Mouse (Mus musculus): ENCODE measurements around the gene Gm42421.
A peak's percentile ranks its signal among the peaks of the same experiment; 100 is the strongest.

Gm42421 gene

DNA sequence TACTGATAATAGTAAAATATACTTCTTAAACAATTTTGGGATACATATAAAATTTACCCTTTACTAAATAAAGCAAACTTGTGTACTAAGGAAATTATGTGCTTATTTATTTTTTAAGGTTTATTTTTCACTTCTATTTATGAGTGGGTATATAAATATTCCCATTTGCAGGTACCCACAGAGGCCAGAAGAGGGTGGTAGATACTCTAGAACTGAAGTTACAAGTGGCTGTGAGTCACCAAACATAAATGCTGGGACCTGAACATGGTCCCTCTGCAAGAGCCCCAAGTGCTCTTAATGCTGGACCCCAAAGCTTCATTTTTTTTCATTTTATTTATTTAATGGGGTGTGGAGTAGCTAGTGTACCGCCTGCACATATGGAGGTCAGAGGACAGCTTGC lies 5.9 kb downstream of the Gm42421 start:
- DNase-seq (ENCODE audit: low read depth, low spot score): no peak

- no peak for DNase-seq (ENCODE audit: low read depth, low spot score)
These were observed 8.2 kb downstream of the Gm42421 start for GRCm38 (mm10) chr5:143936156-143936555.

- DNase-seq (ENCODE audit: low read depth, low spot score): no peak
These were observed 13.6 kb downstream of the Gm42421 start for GRCm38 (mm10) chr5:143941588-143941987.

DNA sequence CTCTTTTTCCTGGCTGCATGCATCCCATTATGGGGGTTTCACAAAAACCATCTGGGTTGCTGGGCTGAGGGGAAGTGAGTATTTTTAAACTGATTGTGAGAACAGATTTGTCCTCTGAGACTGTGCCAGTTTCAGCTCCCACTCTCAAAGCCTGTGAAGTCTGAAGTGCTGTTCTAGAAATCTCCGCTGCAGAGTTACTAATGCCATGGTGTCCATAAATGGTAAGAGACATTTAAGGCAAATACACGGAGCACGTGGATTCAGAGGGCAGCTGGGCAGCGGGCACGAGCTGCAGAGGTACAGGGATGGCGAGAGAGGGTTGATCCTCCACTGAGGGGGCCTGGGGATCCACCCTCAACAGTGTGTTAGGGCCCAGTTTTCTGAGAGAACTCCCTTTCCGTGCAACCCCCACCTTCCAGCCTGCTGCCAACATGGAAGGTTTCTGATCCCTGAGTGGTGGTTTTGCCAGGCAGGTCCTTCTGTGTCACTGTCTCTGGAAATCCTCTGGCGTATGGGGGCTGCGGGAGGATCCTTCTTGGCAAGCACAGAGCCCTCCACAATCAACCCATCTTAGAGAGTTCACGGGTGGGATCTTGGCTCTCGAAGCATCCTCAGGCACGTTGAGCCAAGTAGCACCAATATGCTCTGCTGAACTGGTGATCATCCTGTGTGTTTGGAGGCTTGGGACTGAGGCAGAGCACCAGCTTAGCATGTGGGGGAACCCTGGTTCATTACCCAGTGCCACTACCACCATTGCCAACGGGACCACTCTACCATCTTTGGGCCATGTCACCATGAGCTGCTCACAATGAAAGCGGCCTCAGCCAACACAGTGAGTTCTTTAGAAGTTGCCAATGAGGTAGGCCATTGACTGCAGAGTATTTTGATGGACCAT lies 15.5 kb downstream of the Gm42421 start:
- DNase-seq (ENCODE audit: low read depth, low spot score): no peak

DNA sequence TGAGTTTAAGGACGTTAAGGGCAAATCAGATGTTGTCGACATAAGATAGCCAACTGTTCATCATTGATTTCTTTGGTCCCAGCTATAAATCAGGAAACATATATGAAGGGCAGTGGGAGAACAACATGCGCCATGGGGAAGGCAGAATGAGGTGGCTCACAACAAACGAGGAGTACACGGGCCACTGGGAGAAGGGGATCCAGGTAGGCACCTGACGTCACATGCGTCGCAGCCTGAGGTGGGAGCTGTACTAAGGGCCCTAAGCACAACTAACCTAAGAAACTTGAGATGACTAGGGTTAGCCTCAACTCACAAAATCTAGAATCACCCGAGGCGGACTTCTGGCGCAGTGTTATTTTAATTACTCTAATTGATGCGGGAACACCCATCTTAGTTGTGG lies 20.4 kb downstream of the Gm42421 start:
- DNase-seq (ENCODE audit: low read depth, low spot score): no peak

GRCm38 (mm10) chr5:143950016-143950415 lies 22.0 kb downstream of the Gm42421 start:
- no peak for DNase-seq (ENCODE audit: low read depth, low spot score)

- DNase-seq (ENCODE audit: low read depth, low spot score): no peak
These were observed 29.1 kb downstream of the Gm42421 start for GRCm38 (mm10) chr5:143957101-143957500.

- no peak for DNase-seq (ENCODE audit: low read depth, low spot score)
These were observed 31.6 kb downstream of the Gm42421 start for GRCm38 (mm10) chr5:143959551-143959950.

DNA sequence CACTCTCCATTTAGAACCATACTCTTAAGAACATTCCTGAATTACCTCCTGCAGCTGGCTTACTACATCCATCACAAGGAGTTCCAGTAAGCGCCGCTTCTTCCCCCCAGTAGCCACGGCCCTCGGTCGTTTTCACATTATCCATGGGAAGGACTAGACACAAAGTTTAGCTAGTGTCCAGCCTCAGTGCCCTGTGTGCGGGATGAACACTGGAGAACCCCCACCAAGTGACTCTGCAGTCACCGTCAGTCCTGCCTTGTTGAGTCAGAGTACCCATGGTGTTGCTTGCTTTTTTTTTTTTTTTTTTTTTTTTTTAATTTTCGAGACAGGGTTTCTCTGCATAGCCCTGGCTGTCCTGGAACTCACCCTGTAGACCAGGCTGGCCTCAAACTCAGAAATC lies 33.2 kb downstream of the Gm42421 start:
- DNase-seq (ENCODE audit: low read depth, low spot score): no peak

GRCm38 (mm10) chr5:143965586-143966345 lies 37.8 kb downstream of the Gm42421 start:
- no peak for DNase-seq (ENCODE audit: low read depth, low spot score)

GRCm38 (mm10) chr5:143966671-143967070 lies 38.7 kb downstream of the Gm42421 start:
- DNase-seq (ENCODE audit: low read depth, low spot score): no peak

DNA sequence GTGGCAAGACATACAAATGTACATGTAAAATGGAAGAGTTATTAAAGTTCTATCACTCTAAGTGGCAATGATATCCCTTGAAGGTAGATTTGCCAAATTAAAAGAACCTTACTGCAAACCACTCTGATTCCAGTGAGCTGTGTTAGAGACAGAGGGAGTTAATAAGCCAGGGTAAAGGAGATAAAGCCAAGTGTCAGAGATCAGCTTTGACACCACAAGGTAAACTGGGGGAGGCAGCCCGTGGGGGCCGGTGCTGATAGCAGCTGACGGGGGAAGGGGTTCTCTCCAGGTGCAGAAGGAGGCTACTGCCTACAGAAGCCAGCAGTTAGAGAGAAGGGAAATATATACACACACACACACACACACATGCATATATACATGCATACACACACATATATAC lies 44.7 kb downstream of the Gm42421 start:
- no peak for DNase-seq (ENCODE audit: low read depth, low spot score)

- DNase-seq (ENCODE audit: low read depth, low spot score): peak; percentile 76
These were observed 47.1 kb downstream of the Gm42421 start for GRCm38 (mm10) chr5:143974931-143975630.

- no peak for DNase-seq (ENCODE audit: low read depth, low spot score)
These were observed 47.6 kb downstream of the Gm42421 start for GRCm38 (mm10) chr5:143975631-143975933.

DNA sequence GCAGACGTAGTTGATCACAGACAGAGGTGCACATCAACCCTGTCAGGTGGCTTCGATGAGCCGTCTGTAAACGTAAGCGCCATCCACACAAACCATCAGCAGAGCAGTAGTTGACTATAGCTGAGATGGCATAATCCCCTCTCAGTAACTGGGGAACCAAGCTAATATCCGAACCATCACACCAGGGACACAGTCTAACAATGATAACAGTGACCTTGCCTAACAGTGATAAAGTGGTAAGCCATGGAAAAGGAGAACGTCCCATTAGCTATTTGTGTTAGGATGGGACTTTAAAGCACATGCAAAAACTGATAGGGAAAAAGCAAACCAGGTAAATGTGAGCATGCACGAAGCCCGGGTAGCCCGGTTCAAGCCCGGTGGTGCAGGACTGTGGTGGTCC lies 48.3 kb downstream of the Gm42421 start:
- DNase-seq (ENCODE audit: low read depth, low spot score): no peak

DNA sequence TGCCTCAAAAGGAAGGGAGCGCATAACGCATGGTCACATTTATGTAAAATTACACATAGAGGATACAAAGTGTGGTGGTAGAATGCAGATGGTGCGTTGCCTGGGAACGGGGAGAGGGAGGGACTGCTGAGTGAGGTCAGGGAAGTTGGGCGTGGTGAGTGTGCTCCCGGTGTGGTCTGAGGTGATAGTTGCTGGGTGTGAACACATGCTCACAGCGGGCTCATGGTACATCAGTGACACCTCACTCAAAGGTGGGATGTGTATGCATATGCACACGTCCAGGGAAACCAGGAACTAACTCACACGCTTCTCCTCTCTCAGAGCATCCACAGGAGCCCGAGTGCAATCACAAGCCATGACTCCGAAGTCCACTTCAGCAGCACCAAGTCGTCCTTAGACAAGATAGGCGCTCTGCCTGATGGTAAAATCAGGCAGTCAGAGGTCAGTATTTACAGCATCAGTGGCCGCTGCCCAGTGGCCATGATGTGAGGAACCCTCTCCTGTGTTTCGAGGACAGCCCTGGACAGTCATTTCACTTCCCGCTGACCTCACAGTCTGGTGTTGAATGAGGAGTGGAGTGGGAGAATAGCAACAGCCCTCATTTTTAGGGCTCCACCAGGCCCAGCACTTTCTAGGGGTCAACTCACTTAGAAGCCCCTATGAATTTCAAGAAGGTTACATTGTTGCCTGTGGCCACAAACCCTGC lies 48.9 kb downstream of the Gm42421 start:
- DNase-seq (ENCODE audit: low read depth, low spot score): no peak

GRCm38 (mm10) chr5:143980858-143981257 lies 52.9 kb downstream of the Gm42421 start:
- DNase-seq (ENCODE audit: low read depth, low spot score): no peak

GRCm38 (mm10) chr5:143982361-143982760 lies 54.4 kb downstream of the Gm42421 start:
- DNase-seq (ENCODE audit: low read depth, low spot score): no peak

DNA sequence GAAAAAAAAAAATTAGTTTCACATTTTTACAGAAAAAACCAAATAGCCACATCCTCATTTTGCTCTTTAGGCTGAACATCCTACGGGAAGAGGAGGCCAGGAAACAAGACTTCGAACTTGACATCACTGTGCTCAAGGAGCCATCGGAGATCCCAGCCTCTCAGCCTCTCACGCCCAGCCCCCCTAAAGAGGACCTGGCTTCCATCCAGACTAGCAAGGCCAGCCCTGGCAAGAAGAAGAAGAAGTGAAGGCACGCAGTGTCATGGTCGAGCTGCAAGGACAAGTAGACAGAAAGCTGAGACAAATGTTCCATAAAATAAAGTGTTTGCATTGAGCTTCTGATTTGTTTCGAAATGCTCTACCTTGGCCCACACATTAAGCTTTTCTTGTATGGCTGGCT lies 57.4 kb downstream of the Gm42421 start:
- DNase-seq (ENCODE audit: low read depth, low spot score): no peak
